Mouse (Mus musculus) hematopoietic stem cell, adult 5-6 weeks (primary cell): ENCODE measurements at regions not wholly inside any gene's neighbourhood (a gene's known extent, or its start where the extent isn't known, plus 50 kb on each side); places are given as distances from the start of the nearest gene placed in this dataset.

Experiments
- ATAC-seq, 2 experiments: fragments of 125-278 bp in 1 of 2; replicated peaks in 1 of 2; 2 replicates each; pipeline ENCODE4 v1.8.0; 2016 to 2017; ENCODE audit warnings: inconsistent platforms in 2 of 2, mild to moderate bottlenecking in 2 of 2, moderate number of reproducible peaks in 2 of 2, low read depth in 1 of 2, moderate TSS enrichment in 1 of 2; ENCODE audit not compliant: low FRiP score in 2 of 2, poor library complexity in 2 of 2, severe bottlenecking in 2 of 2, insufficient read depth in 1 of 2, low TSS enrichment in 1 of 2

DNA sequence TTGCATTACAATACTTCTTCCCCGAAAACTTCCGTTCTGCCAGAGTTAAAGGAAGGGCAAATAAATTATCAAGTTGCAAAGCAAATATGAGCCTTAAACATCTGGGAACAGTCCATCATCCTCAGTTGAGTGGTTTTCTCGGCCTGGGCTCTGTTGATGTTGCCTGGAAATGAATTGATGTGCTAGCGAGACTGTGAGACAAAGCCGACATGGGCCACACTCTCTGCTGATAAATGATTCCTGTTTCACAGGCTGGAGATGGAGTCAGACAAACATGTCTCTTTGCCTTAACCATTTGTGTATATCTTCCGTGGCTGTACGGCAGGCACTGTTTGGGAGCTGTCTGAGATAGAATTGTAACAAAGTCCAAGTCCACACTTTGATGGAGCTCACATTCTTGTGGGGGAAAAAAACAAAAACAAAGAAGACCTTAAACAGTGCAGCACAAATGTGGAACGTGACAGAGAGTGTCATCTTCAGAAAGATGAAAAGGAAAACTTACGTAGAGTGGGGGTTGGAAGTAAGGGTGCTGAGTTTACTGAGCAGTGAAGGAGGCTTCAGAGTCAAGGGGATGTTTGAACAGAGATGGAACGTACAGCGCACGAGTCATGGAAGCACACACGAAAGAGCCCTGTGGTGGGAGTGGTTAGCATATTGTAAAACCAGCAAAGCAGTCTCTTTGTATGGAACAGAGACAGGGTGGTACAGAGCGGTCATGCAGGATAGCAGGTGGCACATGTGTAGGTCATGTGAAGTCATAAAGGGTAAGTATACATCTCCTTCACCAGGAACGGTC is 442.2 kb upstream of the Gm19410 start:
- no peak for ATAC-seq
